Mouse (Mus musculus) embryo, embryonic 10.5 days (tissue): ENCODE data around the gene Ndufaf2.

ENCODE experiments used
- DNase-seq: peaks from one replicate; pipeline ENCODE4 v3.0.0-alpha.2; 2015; ENCODE audit warnings: low spot score

Gene Ndufaf2

GRCm38 (mm10) chr13:108084086-108084485 is 74.3 kb downstream of the Ndufaf2 start:
- DNase-seq, result no peak

DNA sequence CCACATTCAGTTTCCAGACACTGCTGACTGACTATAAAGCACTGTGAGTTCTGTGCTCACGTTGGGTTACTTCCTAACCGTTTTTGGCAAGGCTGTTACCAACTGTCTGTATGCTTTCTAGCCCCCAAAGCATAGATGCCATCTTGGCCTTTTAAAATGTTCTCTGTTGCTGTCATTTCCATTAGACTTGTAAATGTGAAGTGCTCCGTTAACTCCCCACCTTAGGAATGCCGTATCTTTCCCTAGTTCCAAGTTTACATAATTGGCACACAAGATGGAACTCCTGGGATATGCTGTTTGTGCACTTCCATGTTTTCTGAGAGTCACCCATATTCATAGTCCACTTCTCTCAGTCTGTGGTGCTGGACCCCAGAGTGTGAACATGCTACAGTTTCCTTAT is 80.5 kb downstream of the Ndufaf2 start:
- DNase-seq, result no peak

- no peak for DNase-seq
Observed at GRCm38 (mm10) chr13:108077476-108077875, 80.9 kb downstream of the Ndufaf2 start.

GRCm38 (mm10) chr13:108070171-108070570 is 88.3 kb downstream of the Ndufaf2 start:
- no peak for DNase-seq

- DNase-seq, result no peak
Observed at GRCm38 (mm10) chr13:108069151-108069550, 89.3 kb downstream of the Ndufaf2 start.

- no peak for DNase-seq
Observed at GRCm38 (mm10) chr13:108066021-108066420, 92.4 kb downstream of the Ndufaf2 start.

- DNase-seq, result peak; percentile 50
Observed at GRCm38 (mm10) chr13:108064331-108064730, 94.1 kb downstream of the Ndufaf2 start.

DNA sequence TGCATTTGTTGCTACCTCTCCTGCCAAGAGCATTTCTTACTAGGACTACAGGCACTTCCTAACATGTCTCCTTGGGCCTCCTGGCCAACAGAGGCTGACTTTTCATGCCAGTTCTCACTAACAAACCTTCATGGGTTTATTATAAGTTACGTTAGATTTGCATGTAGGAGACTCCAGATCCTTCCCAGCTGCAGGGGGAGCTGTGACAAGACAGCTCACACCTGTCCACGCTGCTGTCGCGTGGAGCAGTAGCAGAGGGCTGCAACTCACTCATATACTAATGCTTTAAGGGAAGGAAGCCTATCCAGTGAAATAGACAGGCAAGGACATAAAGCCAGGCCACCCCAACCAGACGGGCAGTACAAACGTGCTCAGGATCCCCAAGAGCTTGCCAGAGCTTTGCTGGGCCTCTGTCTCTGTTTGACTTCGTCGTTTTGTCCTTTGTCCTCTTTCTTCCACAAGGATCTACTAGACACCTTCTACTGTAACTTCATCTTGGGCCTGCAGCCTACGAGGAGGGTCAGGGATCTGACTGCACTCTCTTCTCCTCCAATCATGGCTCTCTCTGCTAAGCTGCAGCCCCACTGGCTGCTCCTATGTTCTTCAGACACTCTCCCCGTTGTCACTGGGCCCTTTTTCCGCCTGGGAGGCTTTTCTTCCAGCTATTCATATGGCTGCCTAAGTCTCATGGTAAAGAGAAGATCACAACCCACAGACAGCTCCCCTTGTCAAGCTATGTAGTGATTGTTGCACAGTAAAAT is 94.9 kb downstream of the Ndufaf2 start:
- DNase-seq, result no peak

GRCm38 (mm10) chr13:108062900-108063299 is 95.5 kb downstream of the Ndufaf2 start:
- no peak for DNase-seq

DNA sequence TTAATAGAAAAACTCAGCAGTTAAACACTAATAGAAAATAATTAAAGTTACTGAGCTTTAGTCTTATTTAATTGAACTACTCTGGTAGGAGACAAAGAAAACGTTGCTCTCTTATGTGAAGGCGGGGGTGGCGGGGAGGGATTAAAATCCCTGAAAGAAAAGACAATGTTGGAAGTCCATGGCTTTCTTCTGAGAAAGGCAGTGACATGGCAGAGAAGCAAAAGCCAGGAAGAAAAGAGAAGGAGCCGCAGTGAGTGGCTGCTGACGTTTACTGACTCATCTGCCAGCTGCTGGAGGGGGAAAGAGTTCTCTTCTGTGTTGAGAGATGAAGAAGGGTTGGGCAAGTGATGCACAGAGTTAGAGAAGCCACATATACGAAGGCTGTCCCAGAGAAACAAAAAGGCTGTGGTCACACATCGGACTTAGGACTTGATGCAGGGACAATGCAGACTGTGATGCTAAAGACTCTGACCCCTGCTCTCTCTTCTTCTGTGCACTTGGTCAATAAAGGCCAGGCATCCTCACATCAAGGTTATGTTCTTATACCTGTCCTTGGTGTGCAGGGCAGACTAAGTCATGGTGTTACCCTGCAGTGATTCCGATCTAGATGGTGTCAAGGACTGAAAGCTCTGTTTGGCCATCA is 97.4 kb downstream of the Ndufaf2 start:
- DNase-seq, result peak; percentile 30

DNA sequence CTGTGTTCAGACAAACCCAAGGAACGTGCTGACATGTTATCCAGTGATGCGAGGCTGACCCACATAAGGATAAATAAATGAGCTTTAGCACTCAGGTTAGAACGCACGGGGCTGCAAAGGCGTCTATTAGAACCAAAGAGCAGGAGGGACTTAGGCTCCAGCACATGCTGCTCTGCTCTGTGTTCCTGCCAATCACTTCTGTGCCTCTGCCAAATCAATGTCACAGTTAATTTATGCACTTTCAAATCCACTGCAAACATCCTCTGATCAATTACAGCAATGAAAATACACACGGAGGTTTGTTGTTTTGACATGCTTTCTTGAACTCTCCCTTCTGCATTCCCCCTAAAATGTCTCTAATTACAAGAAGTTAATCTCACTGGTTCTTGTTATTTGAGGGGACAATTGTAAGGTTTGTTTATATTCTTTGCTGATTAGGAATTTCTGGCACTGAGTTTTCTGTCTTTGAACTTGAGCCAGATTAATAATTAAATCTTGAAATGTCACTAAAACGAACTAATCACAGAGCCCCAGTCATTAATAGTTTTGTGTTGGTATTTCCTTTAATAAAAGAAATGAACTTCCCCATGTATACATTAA is 98.0 kb downstream of the Ndufaf2 start:
- peak; percentile 32 for DNase-seq

DNA sequence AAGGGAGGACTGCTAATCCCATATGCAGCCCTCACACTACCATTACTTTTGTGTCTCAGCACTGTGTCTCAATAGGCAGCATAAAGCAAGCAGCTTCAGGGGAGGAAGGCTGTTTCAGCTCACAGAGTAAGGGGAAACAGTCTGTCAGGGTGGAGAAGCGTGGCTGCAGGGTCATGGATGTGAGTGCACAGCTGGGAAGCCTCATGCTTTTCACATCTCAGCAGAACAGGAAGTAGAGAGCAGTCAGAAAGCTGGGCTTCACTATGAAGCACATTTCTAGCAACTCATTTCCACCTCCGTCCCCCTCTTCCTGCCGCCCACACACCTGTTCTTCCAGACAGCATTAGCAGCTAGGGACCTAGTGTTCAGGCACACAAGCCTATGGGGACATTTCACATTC is 101.5 kb downstream of the Ndufaf2 start:
- DNase-seq, result no peak

GRCm38 (mm10) chr13:108047364-108047763 is 111.1 kb downstream of the Ndufaf2 start:
- DNase-seq, result no peak

DNA sequence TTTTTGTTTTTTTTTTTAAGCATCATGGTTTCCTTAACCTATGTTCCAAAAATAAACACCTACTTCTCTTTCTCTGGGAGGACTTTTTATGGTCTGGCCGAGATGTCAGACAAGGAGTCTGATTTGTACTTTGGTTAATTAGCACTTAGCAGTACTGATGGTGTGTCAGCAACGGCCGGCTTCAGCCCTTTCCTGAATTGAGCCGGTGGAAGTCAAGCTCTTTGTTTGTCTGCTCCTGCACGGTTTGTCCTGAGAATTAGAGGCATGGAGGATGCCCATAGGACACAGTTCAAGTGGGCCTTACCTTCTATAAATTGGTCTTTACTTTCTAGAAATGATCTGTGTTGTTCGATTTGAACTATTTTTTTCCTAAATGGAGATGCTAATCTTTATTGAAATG is 111.5 kb downstream of the Ndufaf2 start:
- no peak for DNase-seq

DNA sequence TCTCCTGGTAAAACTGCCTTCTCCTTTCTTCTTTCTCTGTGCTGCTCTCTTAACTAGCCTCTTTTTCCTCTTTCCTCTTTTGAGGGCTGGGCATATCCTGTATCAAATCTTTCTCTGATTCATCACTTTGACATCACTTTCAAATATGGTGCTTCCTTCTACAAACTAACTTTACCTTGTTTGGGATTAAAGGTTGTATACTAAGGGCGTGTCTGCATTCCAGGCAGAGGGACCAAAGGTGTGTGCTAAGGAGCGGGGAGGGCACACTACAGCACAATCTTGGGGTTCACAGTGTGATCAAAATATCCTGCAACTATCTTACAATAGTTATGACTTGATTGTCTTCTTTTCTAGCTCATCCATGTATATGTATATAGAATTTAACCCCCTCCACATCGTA is 112.4 kb downstream of the Ndufaf2 start:
- DNase-seq, result no peak

DNA sequence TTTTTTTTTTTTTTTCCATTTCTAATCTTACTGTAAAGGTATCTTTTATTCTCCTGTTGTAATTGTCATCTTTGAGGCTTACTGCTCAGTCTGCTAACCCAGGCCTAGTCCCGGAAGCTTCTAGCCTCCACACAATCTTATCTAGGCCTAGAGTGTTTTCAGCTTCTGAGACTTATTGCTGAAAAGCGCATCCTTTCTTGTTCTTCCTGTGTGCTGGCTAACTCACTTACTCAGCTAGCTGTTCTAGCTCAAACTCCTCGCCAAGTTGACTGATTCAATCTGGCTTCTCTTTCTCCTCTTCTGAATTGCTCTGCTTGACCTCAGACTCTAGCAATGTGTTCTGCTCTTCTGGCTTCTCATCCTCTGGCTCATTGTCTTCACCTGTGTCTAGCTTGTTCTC is 112.8 kb downstream of the Ndufaf2 start:
- no peak for DNase-seq

DNA sequence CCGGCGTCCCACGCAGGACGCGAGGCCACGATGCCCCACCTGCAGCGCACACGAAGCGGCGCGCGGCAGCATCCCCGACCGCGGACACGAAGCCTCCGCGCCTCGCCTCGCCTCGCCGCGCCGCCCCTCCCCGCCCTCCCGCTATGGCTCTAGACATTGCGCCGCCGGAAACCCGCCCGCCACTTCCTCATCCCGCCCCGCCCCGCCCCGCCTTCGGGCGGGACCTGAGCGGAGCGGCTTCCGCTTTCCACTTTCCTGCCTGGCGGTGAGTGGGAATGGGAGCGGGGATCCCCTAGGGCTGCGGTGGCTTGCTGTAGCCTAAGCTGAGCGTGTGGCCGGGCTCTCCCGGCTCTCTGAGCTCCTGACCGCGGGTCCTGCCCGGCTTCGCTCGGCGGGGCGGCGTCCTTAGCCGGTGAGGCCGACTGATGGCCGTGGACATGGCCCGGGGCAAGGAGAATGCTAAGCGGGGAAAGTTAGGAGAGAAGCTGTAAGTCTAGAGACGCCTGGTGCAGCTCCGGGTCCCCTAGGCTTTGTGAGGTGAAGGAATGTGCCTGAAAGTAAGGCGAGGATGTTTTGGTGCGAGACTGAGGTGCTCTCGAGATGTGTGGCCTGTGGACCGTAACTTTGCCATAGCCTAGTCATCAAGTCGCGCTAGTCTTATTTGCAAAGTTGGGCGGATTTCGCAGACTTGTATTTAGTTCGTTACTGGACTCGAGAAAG is 114.0 kb downstream of the Ndufaf2 start, which contains the start of gene Smim15:
Gene Smim15 (plus strand): TSS at position 225 of the 720 bp plus-strand sequence.
- peak; percentile 95 for DNase-seq

GRCm38 (mm10) chr13:108043431-108044221 is 114.8 kb downstream of the Ndufaf2 start:
- DNase-seq, result peak; percentile 64

DNA sequence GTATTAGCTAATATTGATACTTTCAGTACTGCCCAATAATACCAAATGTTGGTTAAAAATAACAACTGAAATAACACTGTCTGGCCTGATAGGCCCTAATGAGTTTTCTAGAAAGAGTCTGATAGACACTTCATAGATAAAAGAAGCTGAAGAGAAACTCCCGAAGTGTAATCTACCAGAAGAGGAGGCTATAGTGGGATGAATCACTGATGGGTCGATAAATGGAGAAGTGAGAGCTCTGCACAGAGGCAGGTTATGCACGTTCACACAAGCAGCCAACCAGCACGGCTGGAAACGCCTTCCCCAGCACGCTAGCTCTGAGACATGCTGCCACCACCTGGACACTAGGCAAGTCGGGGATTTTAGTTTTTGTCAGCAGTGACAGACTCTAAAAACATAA is 117.1 kb downstream of the Ndufaf2 start:
- peak; percentile 80 for DNase-seq

- no peak for DNase-seq
Observed at GRCm38 (mm10) chr13:108040451-108040850, 118.0 kb downstream of the Ndufaf2 start.

GRCm38 (mm10) chr13:108039902-108040301 is 118.5 kb downstream of the Ndufaf2 start:
- no peak for DNase-seq

- DNase-seq, result no peak
Observed at GRCm38 (mm10) chr13:108039375-108039774, 119.0 kb downstream of the Ndufaf2 start.
